Mouse (Mus musculus) kidney, postnatal 4 days (tissue): ENCODE data around the gene Scn3b.

Source experiments
- DNase-seq, 2 experiments: peaks; one replicate each; pipeline ENCODE4 v3.0.0; 2021; ENCODE audit warnings: mixed read lengths in 2 of 2

Scn3b gene

GRCm38 (mm10) chr9:40269103-40269861 lies at the start of gene Scn3b:
Gene Scn3b, plus strand, starts transcription at chr9:40269217.
- DNase-seq, result peak; percentile 79

DNA sequence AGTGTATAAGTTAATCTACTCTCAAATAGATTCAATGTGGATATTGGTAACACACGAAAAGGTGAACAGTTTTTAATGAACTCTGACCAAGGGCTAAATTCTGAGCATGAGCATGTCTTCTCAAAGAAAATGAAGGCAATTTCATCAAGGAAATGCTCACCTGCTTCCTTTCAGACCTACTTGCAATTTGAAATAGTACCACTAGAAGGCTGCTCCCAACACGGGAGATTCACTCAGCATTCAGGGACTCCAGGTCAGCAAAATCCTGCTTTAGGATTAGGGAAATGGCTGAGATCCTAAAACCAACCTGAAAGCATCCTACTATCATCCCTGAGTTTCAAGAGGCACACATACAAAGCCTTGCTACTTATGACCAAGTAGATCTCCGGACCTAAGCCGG lies 44.7 kb upstream of the Scn3b start:
- DNase-seq, result no peak

- DNase-seq, result peak; percentile 56 to 61
Observed at GRCm38 (mm10) chr9:40227874-40228789, 40.9 kb upstream of the Scn3b start.

DNA sequence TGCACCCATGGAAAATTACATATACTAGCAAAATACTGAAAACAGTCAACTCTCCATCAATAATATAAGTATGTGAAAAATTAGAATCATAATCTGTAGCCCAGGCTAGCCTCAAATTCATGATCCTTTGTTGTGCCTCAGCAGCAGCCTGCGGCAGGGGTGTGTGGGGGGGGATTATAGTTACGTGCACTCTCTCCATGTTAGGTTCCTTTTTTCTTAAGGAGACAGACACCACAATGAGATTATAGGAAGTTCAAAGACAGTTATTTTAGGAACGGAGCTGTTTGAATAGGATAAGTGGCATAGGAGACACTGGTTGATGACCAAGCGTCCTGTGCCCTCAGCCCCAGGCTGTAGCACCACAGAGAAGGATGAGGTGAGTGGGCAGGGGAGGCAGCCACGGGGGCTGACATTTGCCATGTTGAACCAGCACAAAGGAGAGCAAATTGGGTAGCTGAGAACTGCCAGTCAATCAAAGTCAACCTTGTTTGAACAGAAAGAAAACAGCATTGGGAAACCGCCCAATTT lies 40.1 kb upstream of the Scn3b start:
- no peak for DNase-seq

GRCm38 (mm10) chr9:40229479-40229878 lies 39.5 kb upstream of the Scn3b start:
- no peak for DNase-seq

GRCm38 (mm10) chr9:40231019-40231418 lies 38.0 kb upstream of the Scn3b start:
- no peak for DNase-seq

DNA sequence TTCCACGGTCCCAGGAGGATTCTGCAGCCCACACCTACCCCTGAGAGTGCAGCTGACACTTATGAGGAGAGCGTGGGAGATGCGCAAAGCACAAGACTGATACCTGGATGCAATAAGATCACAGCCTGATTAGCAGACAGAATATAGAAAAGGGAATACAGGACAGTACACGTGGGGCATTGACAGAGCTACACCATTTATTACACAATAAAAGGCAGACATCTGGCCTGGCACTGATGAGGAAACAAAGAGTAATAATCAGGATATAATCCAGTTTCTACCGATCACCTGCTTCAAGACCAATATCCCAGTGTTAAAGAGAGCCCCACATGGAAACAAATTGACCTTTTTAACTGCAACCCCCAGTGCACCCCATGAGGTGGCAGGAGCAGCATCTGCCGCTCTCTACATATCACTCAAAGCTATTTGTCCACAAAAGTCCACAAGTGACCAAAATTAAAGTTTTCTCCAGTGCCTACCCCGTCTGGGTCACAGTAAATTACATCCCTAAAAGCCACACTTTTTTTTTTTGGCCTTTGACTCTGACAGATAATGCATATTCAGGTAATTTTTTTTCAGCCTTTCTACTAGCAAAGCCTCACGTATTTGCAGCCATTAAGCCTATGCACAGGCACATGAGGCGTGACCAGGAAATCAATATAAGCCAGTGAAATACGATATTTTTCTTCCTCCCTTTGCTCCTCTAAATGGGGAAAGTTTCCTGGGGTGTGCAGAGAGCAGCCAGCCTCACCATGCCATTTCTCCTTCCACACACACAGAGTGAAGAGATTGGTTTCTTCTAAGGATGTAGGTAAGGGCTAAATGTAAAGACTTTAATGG lies 34.6 kb upstream of the Scn3b start:
- DNase-seq, result no peak

DNA sequence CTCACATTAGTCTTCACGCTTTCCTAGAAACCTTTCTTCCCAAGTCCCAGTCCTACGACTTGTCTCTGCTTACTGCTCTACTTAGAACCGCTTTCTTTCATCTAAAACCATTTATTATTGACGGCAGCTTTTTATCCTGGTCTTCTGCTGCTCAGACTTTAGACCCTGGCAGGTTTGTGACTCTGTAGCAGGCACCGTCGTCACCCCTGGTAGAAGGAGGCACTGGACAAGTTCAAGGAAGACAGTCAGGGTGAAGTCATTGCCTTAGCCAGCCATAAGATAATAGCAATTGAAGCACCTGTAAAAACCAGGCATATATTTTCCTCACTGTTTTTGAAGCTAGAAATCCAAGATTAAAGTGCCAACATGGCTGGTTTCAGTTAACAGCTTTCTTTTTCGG lies 33.8 kb upstream of the Scn3b start:
- DNase-seq, result no peak

- DNase-seq, result no peak
Observed at GRCm38 (mm10) chr9:40239749-40240148, 29.3 kb upstream of the Scn3b start.

DNA sequence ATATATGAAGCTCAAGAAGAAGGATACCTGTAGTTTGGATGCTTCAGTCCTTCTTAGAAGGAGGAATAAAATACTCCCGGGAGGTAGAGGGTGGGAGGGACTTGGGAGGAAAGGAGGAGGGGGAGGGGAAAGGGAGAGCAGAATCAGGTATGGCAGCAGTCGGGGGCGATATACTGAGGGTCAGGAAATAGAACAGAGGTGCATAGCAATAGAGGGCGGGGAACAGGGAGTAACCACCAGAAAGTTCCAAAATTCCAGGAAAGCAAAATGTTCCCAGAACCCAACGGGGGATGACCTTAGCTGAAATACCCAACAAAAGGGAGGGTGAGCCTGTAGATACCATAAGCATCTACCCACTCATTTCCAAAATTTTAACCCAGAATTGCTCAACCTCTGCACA lies 28.7 kb upstream of the Scn3b start:
- DNase-seq, result no peak

DNA sequence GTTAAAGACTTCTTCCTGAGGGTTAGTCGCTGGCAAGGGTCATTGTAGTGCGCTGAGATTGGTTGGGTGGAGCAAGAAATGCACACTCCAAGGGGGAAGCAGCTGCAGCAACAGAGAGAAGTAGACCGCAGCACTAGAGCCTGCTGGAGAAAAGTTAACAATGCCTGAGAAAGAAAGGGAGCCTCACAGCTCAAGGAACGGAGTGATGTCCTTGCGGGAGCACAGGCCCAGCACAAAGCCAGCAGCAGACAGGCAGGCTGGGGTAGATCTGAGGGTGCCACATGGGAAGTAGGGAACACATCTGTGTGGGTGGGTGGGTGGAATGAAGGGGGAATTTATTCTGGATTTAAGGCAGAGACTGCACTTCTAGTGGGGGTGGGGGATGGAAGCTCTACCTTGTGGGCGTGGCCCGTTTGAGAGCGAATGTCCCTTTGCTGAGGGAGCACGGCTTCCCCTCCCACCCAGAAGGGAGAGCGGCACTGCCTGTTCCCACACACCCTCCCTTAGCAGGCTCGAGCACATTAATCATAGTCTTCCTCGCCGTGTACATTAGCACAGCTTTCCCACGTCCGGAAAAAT lies 27.7 kb upstream of the Scn3b start:
- DNase-seq, result peak; percentile 48 to 67

GRCm38 (mm10) chr9:40241951-40242888 lies 26.8 kb upstream of the Scn3b start:
- peak; percentile 7 to 15 for DNase-seq

DNA sequence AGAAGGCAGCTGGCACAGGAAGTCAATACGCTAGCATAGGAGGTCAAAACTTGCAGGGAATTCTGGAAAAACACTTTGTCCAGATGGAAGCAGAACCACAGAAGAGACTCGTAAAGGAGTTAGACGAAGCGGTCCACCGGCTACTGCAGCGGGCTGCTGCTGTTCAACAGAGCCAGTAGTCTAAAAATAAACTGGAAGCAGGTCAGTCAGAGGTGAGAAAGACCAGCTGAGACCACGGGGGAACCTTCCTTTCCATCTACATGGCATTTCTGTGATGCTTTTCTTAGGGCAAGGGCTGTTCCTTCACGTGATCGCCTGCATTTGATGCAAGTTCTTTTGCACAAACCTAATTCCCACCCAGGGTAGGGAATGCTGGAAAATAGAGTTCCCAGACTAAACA lies 23.6 kb upstream of the Scn3b start:
- DNase-seq, result no peak

DNA sequence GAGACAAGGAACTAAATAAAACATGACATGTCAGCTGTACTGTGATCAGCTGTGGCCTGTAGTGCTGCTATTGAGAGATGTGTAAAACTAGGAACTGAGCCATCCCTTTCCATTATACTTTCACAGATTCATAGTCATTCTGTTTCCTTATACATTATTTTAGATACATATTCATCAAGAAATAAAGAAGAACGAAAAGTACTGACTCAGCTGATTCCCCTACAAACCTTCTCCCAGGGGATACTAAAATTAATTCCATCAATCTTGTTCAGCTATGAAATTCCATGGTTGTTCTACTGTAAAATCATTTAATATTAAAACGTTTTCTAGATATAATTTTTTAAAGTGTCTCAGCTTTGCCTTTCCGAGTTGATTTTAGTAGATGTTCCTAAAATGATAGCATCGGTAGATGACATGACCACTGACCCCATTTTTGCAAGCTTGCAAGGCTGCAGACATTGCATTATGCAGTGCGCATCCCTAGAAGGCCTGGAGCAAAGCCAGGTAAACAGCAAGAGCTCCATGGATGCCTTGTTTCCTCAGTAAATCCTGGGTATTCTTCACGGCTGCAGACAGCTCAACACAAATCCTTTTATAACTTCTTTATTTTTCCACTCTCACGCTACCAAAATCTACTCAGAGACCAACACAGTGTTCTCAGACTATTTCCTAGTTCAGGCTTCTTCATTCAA lies 22.9 kb upstream of the Scn3b start:
- DNase-seq, result no peak

GRCm38 (mm10) chr9:40246702-40247101 lies 22.3 kb upstream of the Scn3b start:
- DNase-seq, result no peak

DNA sequence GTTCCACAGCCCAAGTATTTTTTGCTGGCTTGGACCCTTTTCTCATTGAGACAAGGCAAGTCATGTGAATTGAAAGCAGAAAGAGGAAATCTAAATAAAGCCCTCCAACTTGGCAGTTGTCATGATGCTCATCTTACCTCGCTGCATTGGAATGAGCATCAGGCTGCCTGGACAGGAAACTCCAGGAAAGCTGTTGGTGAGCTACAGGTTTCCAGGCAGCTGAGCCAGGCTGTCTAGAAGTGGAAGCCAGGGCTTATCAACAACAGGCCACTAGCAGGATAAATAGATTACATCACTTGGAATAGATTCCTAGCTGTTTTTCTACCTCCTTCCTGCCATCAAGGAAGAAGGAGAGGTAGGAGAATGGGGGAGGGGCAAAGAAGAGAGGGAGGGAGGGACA lies 19.9 kb upstream of the Scn3b start:
- no peak for DNase-seq

DNA sequence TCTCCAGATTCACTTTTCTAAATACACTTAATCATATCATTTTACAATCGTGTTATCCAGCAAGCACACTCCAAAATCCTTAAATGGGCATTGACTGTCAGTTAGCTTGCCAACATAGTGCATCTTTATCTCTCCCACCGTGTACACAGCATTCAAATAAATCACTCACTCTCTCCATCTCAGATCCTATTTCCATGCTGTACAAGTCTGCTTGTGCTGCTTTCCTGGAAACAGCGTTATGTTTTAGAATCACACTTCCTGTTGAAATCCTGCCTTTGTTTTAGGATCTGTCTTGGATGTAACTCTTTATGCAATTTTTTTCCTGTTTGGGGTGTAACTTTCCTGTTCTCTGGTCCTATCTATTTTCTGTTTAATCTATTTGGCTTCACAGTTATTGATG lies 16.6 kb upstream of the Scn3b start:
- DNase-seq, result no peak

DNA sequence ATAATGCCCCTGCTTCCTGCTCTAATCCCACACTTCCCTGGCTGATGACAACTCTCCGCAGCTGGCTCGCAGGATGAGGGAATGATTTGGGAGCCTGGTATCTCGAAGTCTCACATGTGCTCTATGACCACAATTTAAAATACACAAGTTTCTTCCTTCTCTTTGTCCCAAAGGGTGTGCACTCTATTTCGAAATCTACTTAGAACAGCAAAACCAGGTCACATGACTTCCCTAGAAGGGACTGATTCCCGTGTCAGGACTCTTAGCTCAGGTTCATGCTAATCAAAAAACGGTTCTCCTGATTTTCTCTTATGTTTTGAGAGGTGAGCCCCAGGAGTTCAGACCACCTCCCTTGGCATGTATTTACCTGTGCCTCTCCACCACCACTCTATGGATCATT lies 5.1 kb upstream of the Scn3b start:
- DNase-seq, result no peak

DNA sequence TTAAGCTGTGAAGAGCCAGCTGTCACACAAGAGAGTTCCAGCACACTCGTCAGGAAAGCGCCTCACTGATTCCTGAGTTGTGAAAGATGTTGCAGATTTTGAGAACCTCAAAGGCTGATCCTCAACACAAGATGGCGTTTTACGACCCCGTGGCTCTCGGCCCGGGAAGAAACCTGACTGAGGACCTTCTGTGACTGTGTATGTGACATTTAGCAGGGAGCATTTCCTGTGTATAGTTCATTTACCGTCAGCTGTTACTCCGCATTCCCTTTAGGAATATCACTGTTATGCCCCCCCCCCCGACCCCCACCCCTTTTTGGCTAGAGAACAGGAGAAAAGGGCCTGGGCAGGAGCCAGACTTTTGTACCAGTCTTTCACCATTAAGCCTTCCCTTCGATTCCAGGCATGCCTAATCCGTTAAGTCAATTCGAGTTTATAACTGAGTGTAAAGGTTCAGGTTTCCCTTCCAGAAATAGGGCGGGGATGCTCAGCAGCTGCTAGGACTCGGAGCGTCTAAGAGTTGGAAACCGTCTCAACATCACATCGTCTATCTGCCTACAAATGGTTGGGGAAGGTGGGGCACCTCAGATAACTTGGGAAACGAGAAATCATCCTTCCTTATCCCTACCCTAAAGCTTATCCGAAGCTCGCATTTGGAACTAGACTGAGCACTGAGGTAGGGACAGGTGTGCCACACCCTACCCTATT lies 823 bp upstream of the Scn3b start:
- DNase-seq, result no peak

DNA sequence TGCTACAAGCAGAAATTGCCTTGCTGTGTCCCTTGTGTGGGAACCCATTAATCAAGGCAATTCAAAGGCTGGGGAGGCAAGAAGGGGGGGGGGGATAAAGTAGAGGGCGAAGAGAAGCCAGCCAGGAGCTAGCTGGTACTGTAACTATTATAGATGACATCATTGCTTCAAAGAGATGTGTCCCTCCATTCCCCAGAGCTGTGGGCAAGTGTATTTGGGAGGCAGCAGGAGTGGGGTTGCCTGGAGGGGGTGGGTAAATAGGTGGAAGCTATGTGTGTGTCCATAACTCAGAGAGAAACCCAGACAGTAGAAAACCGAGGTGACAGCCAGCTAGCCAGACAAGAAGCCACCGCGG lies 292 bp upstream of the Scn3b start:
- DNase-seq, result no peak
